Mouse (Mus musculus): Measurements from ENCODE around the gene Mamdc2. TPM values are rescaled to one million over a fixed set of nuclear protein-coding genes. Genes with fewer than 3 reads are reported as not detected.
A peak's percentile ranks its signal among the peaks of the same experiment; 100 is the strongest.

Gene Mamdc2
- polyA plus RNA-seq, 1 experiment from 2014 or later, result 0.56 TPM

DNA sequence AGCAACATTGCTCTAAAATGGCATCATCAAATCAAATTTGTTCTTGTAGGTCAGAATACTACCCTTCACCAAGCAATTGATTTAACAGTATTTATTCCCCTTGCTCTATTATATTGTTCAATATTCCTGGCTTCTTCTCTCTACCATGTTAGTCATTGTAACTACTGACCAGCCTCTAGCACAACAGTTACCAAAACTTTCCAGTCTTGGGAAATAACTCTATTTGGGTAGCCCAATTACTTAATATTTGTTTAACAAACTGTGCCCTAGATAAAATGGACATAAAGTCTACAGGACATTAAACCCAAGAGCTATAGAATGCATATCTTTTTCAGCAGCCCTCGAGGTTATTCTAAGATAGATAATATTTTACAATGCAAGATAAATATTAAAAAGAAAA, 159.0 kb downstream of the Mamdc2 start:
- Histone ChIP-seq H3K27ac (no peak overlapping the region), H3K27me3 (ENCODE audit: poor library complexity, severe bottlenecking) (no peaks in the 10 kb centered on the region), H3K4me1 (no peaks in the 10 kb centered on the region), H3K36me3 (replicated peaks) (no peaks in the 10 kb centered on the region), H3K9me3 (no peaks in the 10 kb centered on the region; the same call in 1 of the 2 replicates), H3K4me3 (no peak overlapping the region)
- DNase-seq (ENCODE audit: extremely low spot score, low spot score), result no peak
- 80% methylated on average over 1 of the region's 1 CpGs for WGBS

GRCm38 (mm10) chr19:23281911-23282660, 166.2 kb downstream of the Mamdc2 start:
- peak overlapping the region; percentile 30; the same call in 1 of the 2 replicates for H3K27ac ChIP-seq
- H3K4me3 ChIP-seq, result no peak overlapping the region
- H3K4me1 ChIP-seq, result peaks cover 10% of the 10 kb centered on the region
- 40% methylated on average over 8 of the region's 8 CpGs for WGBS
- no peaks in the 10 kb centered on the region; the same call in 1 of the 2 replicates for H3K9me3 ChIP-seq
- no peaks in the 10 kb centered on the region for H3K27me3 ChIP-seq (ENCODE audit: poor library complexity, severe bottlenecking)
- H3K36me3 ChIP-seq (replicated peaks), result no peaks in the 10 kb centered on the region
- no peak for DNase-seq (ENCODE audit: extremely low spot score, low spot score)

GRCm38 (mm10) chr19:23274054-23274724, 174.1 kb downstream of the Mamdc2 start:
- H3K36me3 ChIP-seq (replicated peaks), result peaks cover 8% of the 10 kb centered on the region
- no peak for DNase-seq (ENCODE audit: extremely low spot score, low spot score)
- 61% methylated on average over 4 of the region's 4 CpGs for WGBS
- H3K9me3 ChIP-seq, result no peaks in the 10 kb centered on the region
- no peaks in the 10 kb centered on the region for H3K27me3 ChIP-seq (ENCODE audit: poor library complexity, severe bottlenecking)
- peak overlapping the region; percentile 89 for H3K4me3 ChIP-seq
- H3K4me1 ChIP-seq, result peaks cover 19% of the 10 kb centered on the region
- peak overlapping the region; percentile 95 for H3K27ac ChIP-seq

DNA sequence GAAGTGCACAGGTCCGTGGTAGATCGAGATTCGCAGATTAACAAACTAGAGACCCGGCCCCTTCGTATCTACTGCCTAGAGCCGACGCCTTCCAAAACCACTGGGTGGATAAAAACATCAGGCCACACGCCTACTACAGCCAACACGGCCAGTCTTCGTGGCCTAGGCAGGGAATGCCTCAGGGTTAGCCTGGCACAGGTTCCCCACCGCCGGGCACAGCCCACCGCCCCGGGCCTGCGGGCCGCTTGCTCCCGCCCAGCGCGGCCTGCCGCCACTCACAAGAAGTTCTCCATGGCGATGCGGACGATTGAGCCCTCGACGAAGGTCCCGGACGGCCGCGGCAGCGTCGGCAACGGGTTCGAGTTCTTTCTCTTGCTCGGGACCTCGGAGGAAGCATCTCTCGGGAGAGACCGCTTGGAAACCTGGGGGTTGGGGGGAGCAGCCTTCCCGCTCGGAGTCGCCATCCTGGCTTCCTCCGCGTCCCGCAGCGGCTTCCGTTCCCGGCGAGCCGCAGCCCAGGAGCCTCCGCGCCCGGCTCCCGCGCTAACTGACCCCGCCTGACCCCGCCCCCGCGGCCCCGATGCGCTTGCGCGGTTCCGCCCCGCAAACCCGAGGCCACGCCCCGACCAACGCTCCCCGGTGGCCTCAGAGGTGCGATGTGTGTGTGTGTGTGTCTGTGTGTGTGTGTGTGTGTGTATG, 174.7 kb downstream of the Mamdc2 start, which contains the start of gene Smc5:
Gene Smc5 (minus strand): TSS at position 543 of the 699 bp plus-strand sequence.
- peaks cover 19% of the 10 kb centered on the region for H3K4me1 ChIP-seq
- no peaks in the 10 kb centered on the region for H3K9me3 ChIP-seq
- under 1% methylated on average over 69 of the region's 69 CpGs for WGBS
- peak; percentile 86 for DNase-seq (ENCODE audit: extremely low spot score, low spot score)
- H3K27ac ChIP-seq, result peak within 1 kb of the TSS; percentile 95
- no peaks in the 10 kb centered on the region for H3K27me3 ChIP-seq (ENCODE audit: poor library complexity, severe bottlenecking)
- peaks cover 15% of the 10 kb centered on the region for H3K36me3 ChIP-seq (replicated peaks)
- H3K4me3 ChIP-seq, result peak within 1 kb of the TSS; percentile 89

DNA sequence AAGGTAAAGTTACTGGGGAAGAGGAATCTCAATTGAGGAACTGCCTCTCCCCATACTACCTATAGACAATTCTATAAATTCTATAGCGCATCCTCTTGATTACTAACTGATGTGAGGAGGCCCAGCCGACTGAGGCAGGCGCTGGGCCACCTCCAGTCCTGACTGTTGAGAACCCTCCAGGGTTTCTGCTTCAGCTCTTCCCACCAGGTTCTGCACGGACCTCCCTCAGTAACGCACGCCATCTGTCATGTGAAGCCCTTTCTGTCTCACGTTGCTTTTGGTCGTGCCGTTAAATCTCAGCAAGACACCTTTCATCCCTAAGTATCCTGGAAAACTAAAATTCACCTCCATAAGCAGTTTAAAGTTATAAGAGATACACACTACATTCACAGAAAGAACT, 191.5 kb downstream of the Mamdc2 start:
- no peaks in the 10 kb centered on the region for H3K9me3 ChIP-seq
- H3K4me1 ChIP-seq, result no peaks in the 10 kb centered on the region
- peaks cover 97% of the 10 kb centered on the region for H3K36me3 ChIP-seq (replicated peaks)
- H3K27me3 ChIP-seq (ENCODE audit: poor library complexity, severe bottlenecking), result no peaks in the 10 kb centered on the region
- DNase-seq (ENCODE audit: extremely low spot score, low spot score), result no peak
- no peak overlapping the region for H3K27ac ChIP-seq
- no peak overlapping the region for H3K4me3 ChIP-seq
- WGBS, result 88% methylated on average over 9 of the region's 9 CpGs

Other genes with a start within 250 kb of the Mamdc2 start
- 51.1 and 52.3 TPM in 2 replicates for gene Smc5, start 174.5 kb downstream of the Mamdc2 start, polyA plus RNA-seq (2016; fragmentation: Nextera tagmentation; extraction: Ambion mirVana)
- gene 1700028P14Rik, start 204.4 kb upstream of the Mamdc2 start, polyA plus RNA-seq (2016; fragmentation: Nextera tagmentation; extraction: Ambion mirVana), result 0.25 and 0.50 TPM in 2 replicates
- gene Ptar1, start 239.0 kb upstream of the Mamdc2 start, polyA plus RNA-seq (2016; fragmentation: Nextera tagmentation; extraction: Ambion mirVana), result 7.8 and 8.0 TPM in 2 replicates

All from forebrain, embryonic 10.5 days (tissue).